Mouse (Mus musculus): ENCODE measurements around the gene Ndufa11. TPM values are rescaled to one million over a fixed set of nuclear protein-coding genes. Genes with fewer than 3 reads are reported as not detected.

Gene Ndufa11
- polyA plus RNA-seq, 1 experiment from 2014 or later = 434 TPM

- Histone ChIP-seq H3K4me2 (replicated peaks) (peak overlapping the region; percentile 81), H3K4me3 (peak overlapping the region; percentile 71), H3K9me3 (no peaks in the 10 kb centered on the region), H3K36me3 (peaks cover 24% of the 10 kb centered on the region), H3K4me1 (peaks cover 36% of the 10 kb centered on the region), H3K9ac (no peak overlapping the region), H3K27ac (no peak overlapping the region), H3K27me3 (no peaks in the 10 kb centered on the region)
- no peak for ATAC-seq (ENCODE audit: low FRiP score, low read depth)
- WGBS = 81% methylated on average over 8 of the region's 8 CpGs
These were observed 46.2 kb downstream of the Ndufa11 start for GRCm38 (mm10) chr17:56763741-56764250.

GRCm38 (mm10) chr17:56764474-56765354 is 47.1 kb downstream of the Ndufa11 start, which contains the start of gene Dus3l:
Gene Dus3l, plus strand, starts transcription at chr17:56764757.
- Histone ChIP-seq H3K4me2 (replicated peaks) (peak within 1 kb of the TSS; percentile 81), H3K27me3 (no peaks in the 10 kb centered on the region), H3K4me3 (peak within 1 kb of the TSS; percentile 71), H3K4me1 (peaks cover 26% of the 10 kb centered on the region), H3K36me3 (peaks cover 34% of the 10 kb centered on the region), H3K9ac (peak within 1 kb of the TSS; percentile 76), H3K27ac (peak within 1 kb of the TSS; percentile 94), H3K9me3 (no peaks in the 10 kb centered on the region)
- ATAC-seq (ENCODE audit: low FRiP score, low read depth) = peak; percentile 81
- 2% methylated on average over 57 of the region's 58 CpGs for WGBS

GRCm38 (mm10) chr17:56765431-56765830 is 47.9 kb downstream of the Ndufa11 start:
- WGBS = 54% methylated on average over 12 of the region's 12 CpGs
- peaks cover 41% of the 10 kb centered on the region for H3K36me3 ChIP-seq

GRCm38 (mm10) chr17:56766631-56767405 is 49.3 kb downstream of the Ndufa11 start:
- H3K36me3 ChIP-seq = peaks cover 51% of the 10 kb centered on the region
- 93% methylated on average over 27 of the region's 27 CpGs for WGBS
- no peak overlapping the region for H3K4me3 ChIP-seq
- H3K27ac ChIP-seq = no peak overlapping the region
- peaks cover 18% of the 10 kb centered on the region for H3K4me1 ChIP-seq
- no peak overlapping the region for H3K9ac ChIP-seq
- no peaks in the 10 kb centered on the region for H3K9me3 ChIP-seq
- no peak overlapping the region for H3K4me2 ChIP-seq (replicated peaks)
- no peaks in the 10 kb centered on the region for H3K27me3 ChIP-seq
- ATAC-seq (ENCODE audit: low FRiP score, low read depth) = no peak

More at GRCm38 (mm10) chr17:56765431-56765830, 47.9 kb downstream of the Ndufa11 start:
- Histone ChIP-seq H3K27me3 (no peaks in the 10 kb centered on the region), H3K4me1 (peaks cover 24% of the 10 kb centered on the region), H3K27ac (0 out of 2 replicates have a peak overlapping the region, but pooled peaks have one; percentile 33), H3K4me2 (replicated peaks) (peak overlapping the region; percentile 81), H3K9me3 (no peaks in the 10 kb centered on the region), H3K9ac (peak overlapping the region; percentile 76), H3K4me3 (peak overlapping the region; percentile 71)
- ATAC-seq (ENCODE audit: low FRiP score, low read depth) = no peak

DNA sequence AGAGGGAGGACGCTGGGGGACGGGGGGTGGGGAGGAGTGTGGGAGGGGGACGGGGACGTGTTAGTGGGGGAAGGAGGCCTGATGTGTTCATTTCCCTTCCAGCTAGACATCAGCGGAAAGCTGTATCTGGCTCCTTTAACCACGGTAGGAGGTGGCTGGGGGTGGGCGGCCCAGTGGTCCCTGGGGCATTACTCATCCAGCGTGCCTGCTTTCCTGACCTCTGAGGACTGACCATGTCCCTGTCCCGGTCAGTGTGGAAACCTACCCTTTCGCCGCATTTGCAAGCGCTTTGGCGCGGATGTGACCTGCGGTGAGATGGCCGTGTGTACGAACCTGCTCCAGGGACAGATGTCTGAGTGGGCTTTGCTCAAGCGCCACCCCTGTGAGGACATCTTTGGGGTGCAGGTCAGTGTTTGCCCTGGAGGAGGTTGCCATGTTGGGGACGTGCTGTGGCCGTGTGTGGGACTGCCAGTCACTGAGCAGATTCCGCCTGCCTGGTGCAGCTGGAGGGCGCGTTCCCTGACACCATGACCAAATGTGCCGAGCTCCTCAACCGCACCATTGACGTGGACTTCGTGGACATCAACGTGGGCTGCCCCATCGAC is 50.1 kb downstream of the Ndufa11 start:
- Histone ChIP-seq H3K36me3 (peaks cover 51% of the 10 kb centered on the region), H3K4me1 (peaks cover 13% of the 10 kb centered on the region), H3K9ac (no peak overlapping the region), H3K27ac (no peak overlapping the region), H3K4me2 (replicated peaks) (no peak overlapping the region), H3K9me3 (no peaks in the 10 kb centered on the region), H3K4me3 (no peak overlapping the region), H3K27me3 (no peaks in the 10 kb centered on the region)
- no peak for ATAC-seq (ENCODE audit: low FRiP score, low read depth)
- 95% methylated on average over 29 of the region's 29 CpGs for whole genome bisulfite sequencing

DNA sequence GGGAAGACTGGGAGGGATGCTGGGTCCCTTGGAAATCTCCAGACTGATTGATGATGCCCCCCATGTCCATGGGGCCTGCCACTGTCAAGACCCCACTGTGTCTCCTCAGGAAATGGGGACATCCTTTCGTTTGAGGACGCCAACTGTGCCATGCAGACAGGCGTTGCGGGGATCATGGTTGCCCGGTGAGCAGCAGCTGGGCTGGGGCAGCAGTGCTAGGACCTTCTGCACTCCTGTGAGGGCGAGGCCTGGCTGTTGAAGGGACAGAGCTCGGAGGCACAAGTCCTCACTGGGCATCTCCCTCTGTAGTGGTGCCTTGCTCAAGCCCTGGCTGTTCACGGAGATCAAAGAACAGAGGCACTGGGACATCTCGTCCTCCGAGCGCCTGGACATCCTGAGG is 51.4 kb downstream of the Ndufa11 start:
- Histone ChIP-seq H3K4me3 (no peak overlapping the region), H3K27me3 (no peaks in the 10 kb centered on the region), H3K4me1 (peaks cover 6% of the 10 kb centered on the region), H3K36me3 (peaks cover 51% of the 10 kb centered on the region), H3K27ac (no peak overlapping the region), H3K9me3 (no peaks in the 10 kb centered on the region), H3K9ac (no peak overlapping the region), H3K4me2 (replicated peaks) (no peak overlapping the region)
- no peak for ATAC-seq (ENCODE audit: low FRiP score, low read depth)
- WGBS = 91% methylated on average over 11 of the region's 11 CpGs

GRCm38 (mm10) chr17:56769950-56770349 is 52.4 kb downstream of the Ndufa11 start, which contains the start of gene Prr22:
Gene Prr22, plus strand, starts transcription at chr17:56770250.
- H3K27ac ChIP-seq = no peak within 1 kb of the TSS
- 92% methylated on average over 5 of the region's 5 CpGs for WGBS
- no peak for ATAC-seq (ENCODE audit: low FRiP score, low read depth)
- H3K4me1 ChIP-seq = peaks cover 6% of the 10 kb centered on the region
- H3K4me3 ChIP-seq = no peak within 1 kb of the TSS
- H3K4me2 ChIP-seq (replicated peaks) = no peak within 1 kb of the TSS
- no peak within 1 kb of the TSS for H3K9ac ChIP-seq
- H3K9me3 ChIP-seq = no peaks in the 10 kb centered on the region
- H3K36me3 ChIP-seq = peaks cover 51% of the 10 kb centered on the region
- H3K27me3 ChIP-seq = no peaks in the 10 kb centered on the region

Other genes starting within 250 kb of the Ndufa11 start
- gene Ptprs, start 241.3 kb upstream of the Ndufa11 start, polyA plus RNA-seq (2015; fragmentation: Nextera tagmentation; extraction: Ambion mirVana) = 100 and 106 TPM in 2 replicates
- gene Znrf4, start 205.3 kb upstream of the Ndufa11 start, polyA plus RNA-seq (2015; fragmentation: Nextera tagmentation; extraction: Ambion mirVana) = not detected in 2 replicates
- 2.5 and 2.6 TPM in 2 replicates for gene Gm20219, start 163.4 kb upstream of the Ndufa11 start, polyA plus RNA-seq (2015; fragmentation: Nextera tagmentation; extraction: Ambion mirVana)
- gene Safb2, start 133.2 kb upstream of the Ndufa11 start, polyA plus RNA-seq (2015; fragmentation: Nextera tagmentation; extraction: Ambion mirVana) = 85.2 and 91.4 TPM in 2 replicates
- 113 and 121 TPM in 2 replicates for gene Safb, start 132.9 kb upstream of the Ndufa11 start, polyA plus RNA-seq (2015; fragmentation: Nextera tagmentation; extraction: Ambion mirVana)
- gene 2410015M20Rik, start 108.0 kb upstream of the Ndufa11 start, polyA plus RNA-seq (2015; fragmentation: Nextera tagmentation; extraction: Ambion mirVana) = 226 and 230 TPM in 2 replicates
- 1,714 and 1,755 TPM in 2 replicates for gene Rpl36, start 104.4 kb upstream of the Ndufa11 start, polyA plus RNA-seq (2015; fragmentation: Nextera tagmentation; extraction: Ambion mirVana)
- 50.7 and 53.2 TPM in 2 replicates for gene Lonp1, start 90.9 kb upstream of the Ndufa11 start, polyA plus RNA-seq (2015; fragmentation: Nextera tagmentation; extraction: Ambion mirVana)
- 0.54 and 0.92 TPM in 2 replicates for gene Catsperd, start 89.6 kb upstream of the Ndufa11 start, polyA plus RNA-seq (2015; fragmentation: Nextera tagmentation; extraction: Ambion mirVana)
- 102 and 105 TPM in 2 replicates for gene Ranbp3, start 44.5 kb upstream of the Ndufa11 start, polyA plus RNA-seq (2015; fragmentation: Nextera tagmentation; extraction: Ambion mirVana)
- 20.2 and 21.3 TPM in 2 replicates for gene Vmac, start 255 bp downstream of the Ndufa11 start, polyA plus RNA-seq (2015; fragmentation: Nextera tagmentation; extraction: Ambion mirVana)
- 14.1 TPM in 2 replicates for gene Nrtn, start 39.8 kb downstream of the Ndufa11 start, polyA plus RNA-seq (2015; fragmentation: Nextera tagmentation; extraction: Ambion mirVana)
- 47.7 and 50.5 TPM in 2 replicates for gene Dus3l, start 47.0 kb downstream of the Ndufa11 start, polyA plus RNA-seq (2015; fragmentation: Nextera tagmentation; extraction: Ambion mirVana)
- gene Prr22, start 52.5 kb downstream of the Ndufa11 start, polyA plus RNA-seq (2015; fragmentation: Nextera tagmentation; extraction: Ambion mirVana) = 1.4 and 1.5 TPM in 2 replicates
- gene Rfx2, start 113.2 kb downstream of the Ndufa11 start, polyA plus RNA-seq (2015; fragmentation: Nextera tagmentation; extraction: Ambion mirVana) = 4.5 and 4.9 TPM in 2 replicates
- not detected in 2 replicates for gene Acsbg2, start 156.7 kb downstream of the Ndufa11 start, polyA plus RNA-seq (2015; fragmentation: Nextera tagmentation; extraction: Ambion mirVana)
- 0.29 and 0.47 TPM in 2 replicates for gene 1700061G19Rik, start 157.7 kb downstream of the Ndufa11 start, polyA plus RNA-seq (2015; fragmentation: Nextera tagmentation; extraction: Ambion mirVana)
- 63.3 and 74.1 TPM in 2 replicates for gene Mllt1, start 217.6 kb downstream of the Ndufa11 start, polyA plus RNA-seq (2015; fragmentation: Nextera tagmentation; extraction: Ambion mirVana)

Data from limb, embryonic 13.5 days (tissue).